Mouse (Mus musculus) adrenal gland, adult (tissue): ENCODE measurements around the gene Dek.
A peak's percentile ranks its signal among the peaks of the same experiment; 100 is the strongest.

Source experiments
- DNase-seq, 2 experiments: peaks; one replicate each; pipeline ENCODE4 v3.0.0; 2022 to 2023; ENCODE audit warnings: low spot score in 1 of 2; ENCODE audit not compliant: inconsistent age in 2 of 2

Gene Dek

DNA sequence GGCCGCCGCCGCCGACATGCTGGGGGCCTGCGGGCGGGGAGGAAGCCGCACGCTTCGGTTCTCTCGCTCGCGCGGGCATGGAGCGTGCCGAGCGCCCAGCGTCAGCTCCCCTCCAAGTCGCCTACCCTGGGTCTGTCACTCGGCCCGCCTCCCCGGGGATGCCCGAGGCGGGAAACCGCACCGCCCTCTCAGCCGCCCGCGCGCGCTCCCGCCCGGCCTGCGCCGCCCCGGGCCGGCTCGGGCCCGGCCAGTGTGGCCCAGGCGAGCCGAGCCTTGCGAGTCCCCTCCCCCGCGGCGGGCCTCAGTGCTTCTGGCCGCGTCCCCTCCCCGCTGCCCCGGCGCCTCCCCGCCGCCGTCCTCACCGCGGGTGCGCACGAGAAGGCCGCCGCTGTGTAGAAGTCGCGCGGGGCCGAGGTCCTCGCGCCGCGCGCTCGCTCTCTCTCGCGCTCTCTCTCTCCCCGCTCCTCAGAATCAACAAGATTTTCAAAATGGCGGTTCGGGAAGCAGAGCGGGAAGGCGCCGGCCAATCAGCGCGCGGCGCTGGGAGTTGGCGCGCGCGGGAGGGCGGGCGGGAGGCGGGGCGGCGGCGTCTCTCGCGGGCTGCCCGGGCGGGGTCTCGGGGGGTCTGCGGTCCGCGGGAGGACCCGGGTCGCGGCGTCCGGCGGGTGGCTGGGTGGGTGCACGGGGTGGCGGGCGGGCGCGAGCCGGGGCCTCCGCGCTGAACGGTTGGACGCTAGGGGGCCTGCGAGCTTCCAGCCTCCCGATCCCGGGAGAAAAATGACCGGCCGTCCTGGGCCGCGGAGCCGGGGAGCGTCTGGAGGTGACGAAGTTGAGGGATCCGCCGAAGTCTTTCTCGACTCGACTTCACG lies at the start of gene Dek:
Dek (minus strand) TSS at position 491 of the 869 bp plus-strand sequence.
- peak; percentile 88 to 97 for DNase-seq

DNA sequence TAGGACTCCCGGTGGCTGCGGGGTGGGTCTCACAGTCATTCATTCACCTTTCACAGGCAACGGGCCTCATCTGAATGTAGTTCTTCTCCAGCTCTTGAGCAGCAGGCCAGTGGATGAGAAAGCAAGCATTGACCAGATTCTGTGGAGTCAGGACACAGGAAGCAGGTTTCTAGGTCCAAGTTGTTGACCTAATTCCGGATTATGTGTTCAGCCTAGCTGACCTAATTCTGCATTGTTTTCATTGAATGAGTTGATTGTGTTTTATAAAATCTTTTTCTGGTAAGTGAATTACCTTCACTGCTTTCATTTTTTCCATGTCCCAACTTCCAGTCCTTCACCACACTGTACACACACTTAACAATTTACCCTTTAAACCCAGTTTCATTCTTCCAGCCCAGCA lies 48.9 kb upstream of the Dek start:
- DNase-seq: no peak

DNA sequence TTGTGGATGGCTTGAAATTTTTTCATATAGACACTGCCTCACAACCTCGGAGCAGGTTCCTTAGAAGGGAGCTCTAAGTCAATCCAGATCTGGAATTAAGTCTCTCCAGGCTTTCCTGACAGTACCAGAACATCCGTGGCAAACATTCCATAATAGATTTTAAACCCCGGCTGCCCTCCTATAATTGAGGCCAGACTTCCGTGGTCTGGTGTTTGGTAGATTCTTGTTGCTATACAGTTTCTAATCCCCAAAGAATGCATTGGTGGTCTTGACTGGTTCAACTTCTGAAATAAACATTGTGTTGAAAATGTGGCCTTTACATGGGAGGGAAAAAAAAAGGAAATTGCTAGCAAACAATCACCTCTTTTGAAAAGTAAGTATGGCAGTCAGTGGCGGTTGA lies 47.2 kb upstream of the Dek start:
- DNase-seq: no peak

DNA sequence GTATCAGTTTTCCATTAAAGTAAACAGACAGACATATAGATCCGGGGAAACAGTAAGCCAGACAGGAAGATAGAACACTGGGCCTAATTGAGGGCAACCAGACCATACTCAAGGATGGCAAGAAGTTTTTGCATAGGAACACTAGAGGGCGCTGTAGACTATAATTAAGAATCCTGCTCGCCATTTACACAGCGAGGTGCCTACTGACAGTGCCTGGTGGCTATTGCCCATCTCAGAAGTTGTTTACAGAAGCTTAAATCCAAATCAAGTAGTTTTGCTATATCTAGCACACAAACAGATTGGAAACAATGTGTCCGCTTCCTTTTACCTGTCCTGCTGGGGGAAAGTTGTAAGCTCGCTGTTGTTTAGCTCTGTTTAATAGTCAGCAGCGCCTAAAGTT lies 46.4 kb upstream of the Dek start:
- peak in 1 of 2 experiments; percentile 81 for DNase-seq

DNA sequence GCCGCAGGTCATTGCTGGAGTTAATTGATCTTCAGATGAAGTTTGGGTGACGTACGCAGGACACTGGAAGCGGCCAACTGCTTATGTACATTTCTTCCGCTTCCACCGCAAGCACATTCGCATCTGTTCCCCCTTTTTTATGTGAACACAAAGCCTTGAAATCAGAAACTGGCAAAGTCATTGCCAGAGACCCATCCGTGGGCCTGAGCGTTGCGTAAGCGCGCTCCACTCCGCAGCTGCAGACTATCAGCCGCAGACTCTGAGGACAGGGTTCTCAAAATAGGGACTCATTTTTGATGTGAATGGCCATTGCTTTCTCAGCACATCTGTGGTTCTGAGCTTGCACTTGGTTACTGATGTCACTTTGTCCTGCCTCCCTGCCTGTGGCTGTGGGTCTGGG lies 45.1 kb upstream of the Dek start:
- no peak for DNase-seq

DNA sequence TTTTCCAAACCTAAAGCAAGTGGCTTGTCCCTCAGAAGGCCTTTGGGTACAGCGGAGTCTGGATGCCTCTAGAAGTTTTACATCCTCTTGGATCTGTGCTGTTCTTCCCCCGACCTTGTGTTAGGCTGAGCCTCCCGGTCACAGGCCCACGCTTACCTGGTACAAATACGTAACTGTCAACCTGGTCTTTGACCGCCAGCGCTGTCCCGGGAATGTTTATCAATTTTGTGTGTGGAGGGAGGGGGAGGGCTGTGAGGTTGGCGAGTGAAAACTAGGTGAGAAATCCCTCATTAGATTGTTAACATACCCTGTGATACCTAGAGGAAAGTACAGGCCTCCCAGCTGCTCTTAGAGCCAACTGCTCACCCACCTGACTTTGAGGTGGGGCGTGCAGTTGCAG lies 44.0 kb upstream of the Dek start:
- no peak for DNase-seq

DNA sequence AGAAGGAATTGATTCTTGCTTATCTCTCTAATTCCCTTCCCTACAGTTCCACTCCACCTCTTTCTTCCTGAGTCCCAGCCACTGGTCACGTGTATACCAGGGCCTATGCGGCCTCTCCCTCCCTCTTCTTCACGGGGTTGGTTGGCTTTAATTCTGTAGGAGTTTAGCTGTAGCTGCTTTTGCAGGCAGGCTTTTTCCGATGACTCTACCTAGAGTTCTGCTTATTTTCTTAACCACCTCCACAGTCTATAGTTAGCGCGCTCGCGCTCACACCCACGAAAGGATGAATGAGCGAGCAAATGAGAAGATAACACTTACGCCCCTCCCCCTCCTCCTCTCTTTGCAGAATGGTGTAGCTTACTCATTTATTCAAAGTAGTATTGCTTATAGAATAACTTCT lies 42.6 kb upstream of the Dek start:
- no peak for DNase-seq

DNA sequence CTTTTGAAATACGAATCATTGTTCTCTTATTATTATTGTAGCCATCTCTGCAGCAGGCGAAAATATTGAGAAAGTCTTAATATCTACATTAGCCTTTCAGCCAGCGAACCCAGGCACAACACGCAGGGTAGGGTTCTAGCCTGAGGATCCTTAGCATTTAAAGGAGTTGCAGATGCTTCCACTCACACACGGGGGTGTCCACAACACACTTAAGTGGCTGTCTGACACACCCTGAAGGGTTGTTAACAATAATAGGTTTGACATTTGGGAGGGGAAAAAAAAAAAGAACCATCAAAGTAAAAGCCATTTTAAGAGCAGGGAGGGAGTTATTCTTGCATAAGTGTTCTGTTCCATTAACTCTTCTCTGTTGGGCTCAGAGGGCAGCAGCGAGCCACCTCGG lies 40.4 kb upstream of the Dek start:
- DNase-seq: no peak

DNA sequence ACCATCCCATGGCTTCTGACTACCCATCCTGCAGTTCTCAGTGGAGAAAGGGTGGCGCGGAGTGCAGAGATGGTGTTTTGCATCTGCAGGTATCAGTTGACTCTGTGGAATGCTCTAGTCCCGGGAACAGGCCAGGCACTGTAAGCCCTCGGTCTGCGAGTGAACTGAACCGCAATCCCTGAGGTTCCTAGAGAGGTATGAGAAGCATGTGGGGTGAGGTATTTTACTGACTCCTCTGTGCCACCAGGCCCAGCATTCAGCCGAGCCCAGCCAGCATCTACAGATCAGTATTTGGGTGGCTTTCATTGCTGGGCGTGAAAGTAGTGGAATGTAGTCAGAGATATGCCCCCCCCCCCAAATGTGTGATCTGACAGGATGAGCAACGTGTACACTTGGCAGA lies 39.9 kb upstream of the Dek start:
- DNase-seq: no peak

DNA sequence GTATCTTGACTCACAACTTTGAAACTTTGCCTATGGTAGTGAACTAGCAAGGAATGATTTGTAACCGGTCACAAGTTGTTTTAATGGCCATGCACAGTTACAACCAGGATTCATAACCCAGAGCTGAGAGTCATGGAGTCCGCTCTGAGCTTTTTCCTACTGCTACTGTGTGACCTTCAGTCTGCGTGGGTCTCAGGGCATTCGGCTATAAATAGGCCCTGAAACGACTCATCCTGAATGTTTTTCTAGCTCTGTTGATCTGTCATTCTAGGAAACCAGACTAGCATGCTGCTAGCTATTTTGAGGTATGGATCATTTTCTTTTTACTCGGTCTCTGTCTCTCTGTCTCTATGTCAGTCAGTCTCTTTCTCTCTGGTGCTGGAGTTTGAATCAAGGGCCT lies 36.8 kb upstream of the Dek start:
- DNase-seq: peak in 1 of 2 experiments; percentile 40

DNA sequence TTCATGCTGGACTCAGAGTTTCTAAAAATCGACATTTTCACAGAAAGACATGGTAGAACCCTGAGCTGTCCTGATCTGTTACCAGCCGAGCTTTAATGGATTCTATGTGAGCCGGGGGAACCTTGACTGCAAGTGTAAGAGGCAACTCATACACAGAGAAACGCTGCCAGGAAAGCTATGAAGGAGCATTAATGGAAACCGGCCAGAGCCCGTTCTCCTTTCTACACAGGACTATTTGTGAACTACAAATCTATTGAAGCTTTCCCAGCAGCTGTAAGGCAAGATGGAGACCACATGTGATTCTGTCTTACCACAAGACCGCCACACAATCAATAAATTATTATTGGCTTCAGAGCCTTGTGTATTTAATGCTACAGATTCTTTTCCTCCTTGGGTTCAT lies 29.7 kb upstream of the Dek start:
- no peak for DNase-seq

DNA sequence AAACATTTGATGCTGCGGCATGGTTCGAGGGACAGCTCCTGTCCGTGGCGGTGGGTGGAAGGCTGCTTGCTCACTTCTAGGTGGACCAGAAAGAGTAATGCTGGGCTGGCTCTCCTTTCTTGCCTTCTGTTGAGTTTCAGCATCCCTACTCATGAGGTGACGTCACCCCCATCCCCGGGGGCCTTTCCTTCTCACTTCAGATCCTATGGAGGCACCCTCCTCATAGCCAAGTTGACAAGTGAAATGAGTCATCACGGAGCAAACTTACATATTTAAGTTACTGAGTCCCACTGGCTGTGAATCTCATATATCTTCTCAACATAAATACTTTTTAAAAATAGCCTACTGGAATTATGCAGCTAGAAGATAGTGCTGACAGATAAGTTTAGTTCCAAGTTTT lies 28.8 kb upstream of the Dek start:
- DNase-seq: no peak

DNA sequence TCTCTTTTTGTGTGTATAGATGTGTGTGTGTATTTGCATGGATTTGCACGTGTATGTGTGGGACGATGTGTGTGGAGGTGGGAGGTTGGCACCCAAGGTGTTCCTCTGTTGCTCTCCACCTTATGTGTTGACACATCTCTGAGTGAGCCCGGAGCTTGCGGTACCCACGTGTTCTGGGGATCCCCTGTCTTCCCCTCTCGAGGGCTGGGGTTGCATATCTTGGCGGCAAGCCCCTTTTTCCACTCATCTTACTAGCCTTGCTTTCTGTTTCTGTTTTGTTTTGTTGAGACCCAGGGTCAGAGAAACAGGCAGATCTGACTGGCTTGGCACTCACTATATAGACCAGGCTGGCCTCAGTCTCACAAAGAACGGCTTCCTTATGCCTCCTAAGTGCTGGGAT lies 27.1 kb upstream of the Dek start:
- DNase-seq: no peak

DNA sequence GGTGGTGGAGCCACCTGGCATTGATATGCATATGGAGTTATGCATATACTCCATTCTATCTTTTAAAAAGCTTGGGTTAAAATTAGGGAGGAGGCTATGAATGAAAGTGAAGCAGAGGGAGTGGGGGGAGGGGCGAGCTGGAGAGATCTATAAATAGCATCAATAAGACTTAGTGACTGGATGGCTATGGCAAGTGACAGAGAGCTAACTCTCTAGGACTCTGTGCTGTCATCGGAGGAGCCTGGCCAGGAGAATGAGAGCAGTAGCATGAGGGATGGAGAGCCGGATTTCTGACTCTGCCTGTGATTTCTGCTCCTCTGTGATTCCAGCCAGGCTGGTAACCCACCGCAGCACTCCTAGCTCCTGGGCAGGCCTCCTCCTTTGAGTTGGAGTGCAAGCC lies 23.1 kb upstream of the Dek start:
- no peak for DNase-seq

DNA sequence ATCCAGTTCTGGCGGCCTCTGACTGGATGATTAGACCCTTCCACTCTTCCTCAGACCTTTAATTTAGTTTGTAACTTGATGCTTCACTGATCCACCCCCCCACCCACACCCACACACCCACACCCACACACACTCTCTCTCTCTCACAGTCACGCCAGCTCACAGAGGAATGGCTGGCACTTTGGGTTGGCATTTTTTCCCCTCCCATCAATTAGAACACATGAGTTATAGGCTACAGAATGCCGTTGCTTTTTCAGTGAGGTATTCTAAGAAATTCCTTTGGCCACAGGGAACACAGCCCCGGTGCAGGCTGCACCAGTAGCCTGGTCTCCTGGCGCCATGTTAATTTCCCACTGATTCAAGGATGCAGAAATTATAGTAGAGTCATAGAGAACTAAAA lies 19.6 kb upstream of the Dek start:
- DNase-seq: no peak

DNA sequence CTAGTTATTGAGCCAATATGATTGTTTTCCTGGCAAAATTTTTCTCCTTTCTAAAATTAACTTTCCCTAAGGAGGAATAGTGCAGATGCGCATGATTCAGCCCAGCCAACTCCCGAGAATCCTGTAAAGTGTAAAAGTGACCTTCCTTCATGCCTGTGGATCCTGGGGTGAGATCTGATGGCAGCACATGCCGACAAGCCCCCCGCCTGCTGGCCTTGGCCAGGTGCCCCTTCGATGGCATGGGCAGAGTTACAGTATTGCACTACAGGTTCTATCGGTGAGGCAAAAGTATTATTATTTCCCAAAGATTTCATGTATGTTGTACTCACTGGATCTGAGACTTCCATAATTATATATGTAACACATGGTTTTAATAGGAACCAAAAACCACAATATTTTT lies 19.0 kb upstream of the Dek start:
- DNase-seq: no peak

DNA sequence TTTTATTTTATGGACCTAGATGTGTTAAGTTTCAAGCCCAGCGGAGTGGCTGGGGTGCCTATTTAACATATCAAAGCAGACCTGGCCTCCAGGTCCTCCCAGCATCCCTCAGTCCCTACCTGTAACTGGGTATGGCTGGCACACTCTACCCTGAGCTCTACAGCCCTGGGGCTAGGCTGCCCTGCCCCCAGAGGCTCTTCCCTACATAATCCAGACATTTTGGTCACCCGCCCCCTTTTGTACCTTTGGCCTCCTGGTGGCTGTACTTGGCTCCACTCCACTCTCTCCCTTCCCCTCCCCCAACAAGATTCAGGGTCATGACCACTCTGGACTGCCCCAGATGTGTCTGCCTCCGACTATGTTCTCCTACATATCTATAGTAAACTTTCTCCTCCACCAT lies 18.4 kb upstream of the Dek start:
- DNase-seq: no peak

DNA sequence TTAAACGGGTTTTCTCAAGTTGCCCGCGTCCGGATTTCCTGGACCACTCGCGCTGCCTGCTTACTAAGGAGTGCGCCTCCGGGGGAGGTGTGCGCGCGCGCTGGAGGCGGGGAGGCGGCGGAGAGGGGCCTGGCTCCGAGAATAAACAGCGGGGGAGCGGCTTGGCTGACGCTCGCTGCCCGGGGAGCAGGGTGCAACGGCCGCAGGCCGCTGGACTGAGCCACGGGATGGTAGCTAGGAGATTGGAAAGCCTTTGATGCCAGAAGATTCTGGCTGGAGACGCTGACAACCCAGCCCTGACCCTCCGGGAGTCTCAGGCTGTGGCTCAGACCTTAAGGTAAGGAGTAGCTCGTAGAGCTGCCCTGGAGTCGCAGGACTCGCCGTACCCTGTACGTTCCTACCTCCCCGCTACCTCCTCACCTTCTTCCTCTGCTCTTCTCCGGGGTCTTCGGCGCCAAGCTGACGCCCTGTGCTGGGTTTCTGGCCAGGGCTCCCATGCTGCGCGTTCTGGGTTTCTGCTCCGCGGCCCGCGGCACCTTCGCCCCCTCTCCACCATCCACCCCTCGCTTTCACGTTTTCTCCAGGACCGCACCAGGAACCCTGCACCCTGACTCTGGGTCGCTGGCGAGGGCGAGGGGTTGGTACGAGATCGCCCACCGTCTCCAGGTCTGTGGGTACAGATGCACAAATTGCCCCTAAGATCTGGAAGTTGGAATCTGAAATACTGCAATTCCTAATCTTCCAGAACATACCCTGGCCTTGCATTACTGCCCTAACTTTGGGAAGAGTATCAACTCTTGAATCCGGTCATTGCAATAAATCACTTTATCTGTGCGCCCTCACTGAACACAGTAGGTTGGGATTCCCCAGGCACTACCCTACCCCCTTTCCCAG lies 16.8 kb upstream of the Dek start, which contains the start of gene Rnf144b:
Rnf144b (plus strand) TSS at position 120 of the 894 bp plus-strand sequence.
- peak; percentile 10 to 60 for DNase-seq

DNA sequence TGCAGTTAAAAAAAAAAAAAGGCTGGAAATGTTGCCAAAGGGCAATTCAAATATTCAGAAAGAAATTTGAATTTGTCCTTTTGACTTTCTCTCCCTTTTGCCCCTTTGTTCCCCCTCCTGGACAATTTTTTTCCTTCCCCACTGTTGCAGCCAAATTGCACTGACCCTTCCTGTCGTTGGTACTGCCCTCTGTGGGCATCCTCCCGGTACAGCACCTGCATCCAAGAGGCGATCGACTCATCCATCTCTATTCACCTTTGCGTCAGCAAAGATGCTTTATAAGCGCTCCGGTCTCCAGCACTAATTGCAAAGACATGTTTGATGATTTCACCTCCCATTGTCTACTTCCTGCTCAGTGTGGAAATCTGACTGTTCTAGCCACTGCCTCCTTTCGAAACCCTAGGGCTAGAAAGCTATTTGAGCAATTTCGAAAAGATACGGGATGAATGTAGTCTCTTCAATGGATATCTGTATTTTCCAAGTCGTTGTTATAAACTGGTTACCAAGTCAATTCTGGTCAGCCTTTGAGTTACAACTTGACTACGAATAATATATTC lies 15.4 kb upstream of the Dek start:
- DNase-seq: no peak

DNA sequence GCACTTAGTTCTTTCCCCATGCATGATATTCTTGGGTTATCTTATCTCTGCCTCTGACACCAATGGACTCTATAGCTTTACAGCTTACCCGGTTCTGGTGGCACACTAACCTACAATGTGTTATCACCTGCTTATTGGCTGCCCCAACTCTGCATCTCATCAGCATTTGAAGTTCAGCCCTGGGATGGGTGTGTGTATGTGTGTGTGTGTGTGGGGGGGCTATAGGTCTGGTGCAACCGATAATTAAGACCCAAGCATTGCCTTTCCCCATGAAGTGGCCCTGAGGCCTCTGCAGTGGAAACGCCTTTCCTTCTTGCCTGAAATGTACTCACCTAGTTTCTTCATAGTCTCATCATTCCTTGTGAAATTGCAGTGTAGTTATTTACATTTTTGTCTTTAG lies 10.0 kb upstream of the Dek start:
- DNase-seq: no peak

DNA sequence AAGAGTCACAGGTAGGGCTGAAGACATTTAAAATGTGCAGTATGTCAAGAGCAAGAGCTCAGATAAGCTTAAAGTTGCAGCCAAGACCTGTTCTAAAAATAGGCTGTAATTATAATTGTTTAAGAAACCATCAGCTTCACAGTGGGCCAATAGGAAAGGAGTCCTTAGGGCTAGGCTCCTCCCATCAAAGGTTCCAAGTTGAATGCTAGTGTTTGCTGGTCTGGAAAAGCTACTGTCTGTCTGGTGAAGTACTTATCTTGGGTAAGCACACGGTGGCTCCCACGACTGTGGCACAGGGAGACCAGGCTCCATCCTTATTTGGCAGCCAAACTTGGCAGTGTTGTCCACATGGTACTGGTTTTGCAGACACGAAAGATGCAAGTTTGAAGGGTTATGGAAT lies 6.9 kb upstream of the Dek start:
- DNase-seq: no peak

DNA sequence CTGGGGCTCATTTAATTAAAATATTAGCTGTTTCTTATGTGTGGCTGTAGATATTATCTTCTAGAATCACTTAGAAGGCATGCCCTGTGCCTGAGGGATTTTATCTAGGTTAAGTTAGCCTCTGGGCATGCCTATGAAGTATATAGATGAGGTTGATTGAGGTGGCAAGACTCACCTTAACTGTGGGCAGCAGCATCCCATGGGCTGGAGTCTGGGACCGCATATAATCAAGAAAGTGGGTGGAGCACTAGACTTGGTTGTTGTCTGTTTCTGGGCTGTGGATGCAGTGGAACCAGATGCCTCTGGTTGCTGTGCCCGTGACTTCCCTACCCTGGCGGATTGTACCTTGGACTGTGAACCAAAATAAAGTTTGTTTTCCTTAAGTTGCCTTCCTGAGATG lies 6.1 kb upstream of the Dek start:
- DNase-seq: no peak
